Mouse (Mus musculus) c-Kit-positive CD71-positive TER-119-negative erythroid progenitor cells, embryonic 14.5 days (primary cell): ENCODE results near the gene Fbxl7.

ENCODE experiments used
- DNase-seq: peaks from one replicate; pipeline ENCODE4 v3.0.0-alpha.2; 2013; ENCODE audit warnings: low read depth

Fbxl7 gene

GRCm38 (mm10) chr15:26895251-26895711, at the start of gene Fbxl7:
Fbxl7 (minus strand) TSS chr15:26895580.
- DNase-seq = no peak

- no peak for DNase-seq
These were observed 26.6 kb upstream of the Fbxl7 start for GRCm38 (mm10) chr15:26922026-26922425.

GRCm38 (mm10) chr15:26913427-26913826, 18.0 kb upstream of the Fbxl7 start:
- DNase-seq = no peak

DNA sequence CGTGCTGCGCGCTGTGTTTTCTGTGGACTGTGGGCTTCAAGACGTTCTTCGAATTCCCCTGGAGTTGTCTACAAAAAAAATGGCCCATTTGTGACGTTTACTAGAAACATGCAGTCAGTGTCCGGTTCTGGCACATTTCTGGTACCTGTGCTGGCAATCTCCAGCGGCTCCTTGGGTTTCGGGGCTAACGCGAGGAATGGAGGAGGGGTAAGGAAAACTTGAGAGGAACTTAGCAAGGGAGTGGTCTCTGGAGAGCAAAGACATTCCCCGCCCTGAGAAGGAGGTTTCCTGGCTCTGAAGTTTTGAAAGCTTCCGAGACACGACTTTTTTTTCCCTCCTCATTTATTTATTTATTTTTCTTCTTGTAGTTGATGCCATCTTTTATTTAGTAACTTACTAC, 381 bp upstream of the Fbxl7 start:
- DNase-seq = no peak

GRCm38 (mm10) chr15:26894801-26895229, 565 bp downstream of the Fbxl7 start:
- no peak for DNase-seq

- DNase-seq = no peak
These were observed 1.2 kb downstream of the Fbxl7 start for GRCm38 (mm10) chr15:26894031-26894655.

- DNase-seq = no peak
These were observed 2.2 kb downstream of the Fbxl7 start for GRCm38 (mm10) chr15:26893136-26893535.

DNA sequence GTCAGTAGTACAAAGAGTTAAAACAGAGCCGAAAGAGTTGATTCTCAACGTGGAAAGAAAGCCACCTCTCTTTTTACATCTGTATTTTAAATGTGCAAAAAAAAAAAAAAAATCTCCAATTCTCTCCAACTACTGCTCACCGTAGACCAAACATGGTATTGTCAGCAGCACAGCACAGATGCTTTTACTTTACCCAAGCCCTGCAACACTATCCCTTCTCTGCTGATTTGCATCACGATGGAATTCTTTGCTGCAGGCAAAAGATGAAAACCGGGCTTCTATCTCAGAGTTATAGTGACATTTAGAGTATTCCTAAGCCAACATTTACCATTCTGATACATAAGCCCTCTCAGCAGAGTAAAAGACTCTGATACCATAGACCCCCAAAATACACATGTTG, 5.4 kb downstream of the Fbxl7 start:
- DNase-seq = no peak

- no peak for DNase-seq
These were observed 7.2 kb downstream of the Fbxl7 start for GRCm38 (mm10) chr15:26888170-26888569.

- no peak for DNase-seq
These were observed 9.4 kb downstream of the Fbxl7 start for GRCm38 (mm10) chr15:26885979-26886378.

- no peak for DNase-seq
These were observed 15.0 kb downstream of the Fbxl7 start for GRCm38 (mm10) chr15:26880212-26880956.

- no peak for DNase-seq
These were observed 19.7 kb downstream of the Fbxl7 start for GRCm38 (mm10) chr15:26875687-26876086.

DNA sequence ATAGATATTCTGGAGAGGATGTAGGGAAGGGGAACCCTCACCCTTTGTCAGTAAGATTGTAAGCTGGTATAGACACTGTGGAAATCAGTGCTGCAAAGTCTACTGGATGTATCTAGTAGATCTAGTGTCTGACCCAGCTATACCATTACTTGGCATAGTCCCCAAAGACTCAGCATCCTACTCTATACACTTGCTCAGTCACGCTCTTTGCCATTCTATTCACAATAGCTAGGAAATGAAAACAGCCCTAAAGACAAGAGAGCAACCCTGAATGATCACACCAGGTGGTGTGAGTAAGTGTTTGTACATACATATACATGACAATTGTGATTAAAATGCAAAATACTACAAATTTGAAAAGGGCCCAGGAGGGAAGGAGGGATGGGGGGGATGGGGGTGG, 23.1 kb downstream of the Fbxl7 start:
- no peak for DNase-seq

DNA sequence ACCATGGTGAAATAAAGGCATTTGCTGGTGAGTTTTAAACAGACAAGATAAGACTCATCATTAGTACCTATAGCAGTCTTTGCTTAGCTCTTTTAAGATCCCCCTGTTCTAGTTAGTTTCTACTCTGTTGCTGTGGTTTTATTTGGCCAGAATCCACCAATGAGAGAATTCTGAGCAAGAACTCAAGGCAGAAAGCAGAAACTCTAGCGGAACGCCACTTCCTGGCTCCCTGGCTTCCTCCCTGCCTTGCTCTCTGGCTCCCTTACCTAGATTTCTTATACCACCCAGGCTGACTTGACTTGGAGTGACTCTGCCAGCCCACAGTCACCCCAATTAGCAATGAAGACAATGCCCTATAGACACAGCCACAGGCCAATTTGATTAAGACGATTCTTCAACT, 26.2 kb downstream of the Fbxl7 start:
- no peak for DNase-seq

- DNase-seq = no peak
These were observed 27.9 kb downstream of the Fbxl7 start for GRCm38 (mm10) chr15:26867521-26867920.

- no peak for DNase-seq
These were observed 33.2 kb downstream of the Fbxl7 start for GRCm38 (mm10) chr15:26862173-26862572.

DNA sequence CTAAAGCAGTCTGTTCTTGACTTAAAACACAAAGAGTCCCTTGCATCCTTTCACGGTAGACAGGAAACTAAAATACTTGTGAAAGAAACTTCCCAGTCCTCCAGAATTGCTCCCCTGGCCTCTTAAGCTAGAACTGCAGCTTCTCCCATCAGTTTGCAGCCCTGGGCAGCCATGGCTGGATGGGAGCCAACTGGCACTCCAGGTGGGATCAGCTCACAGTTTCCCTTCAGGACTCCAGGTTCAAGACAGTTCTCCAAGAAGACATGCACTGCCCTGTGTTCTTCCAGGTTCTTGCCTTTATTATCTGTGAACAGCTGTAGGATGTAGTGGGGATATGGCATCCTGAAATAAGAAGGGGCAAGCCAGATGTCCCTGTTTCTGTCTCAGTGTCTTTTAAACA, 45.8 kb downstream of the Fbxl7 start:
- no peak for DNase-seq

DNA sequence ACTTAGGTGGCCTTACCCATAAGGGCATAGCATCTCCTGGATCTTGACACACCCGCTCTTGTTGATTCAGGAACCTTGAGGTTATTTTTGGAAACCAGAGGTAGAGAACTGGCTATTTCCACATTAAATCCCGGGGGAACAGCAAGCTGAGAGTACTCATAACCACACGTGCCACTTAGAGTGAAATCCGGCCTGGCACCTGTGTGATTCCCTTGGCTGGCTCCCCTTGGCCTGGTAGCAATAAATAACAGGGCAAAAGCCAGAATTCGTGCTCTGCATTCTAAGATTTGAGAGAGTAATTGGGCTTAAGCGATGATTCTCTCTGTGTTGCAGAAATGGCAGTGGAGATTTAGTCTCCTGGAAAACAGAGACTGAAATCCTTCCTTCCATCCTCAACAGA, 53.2 kb downstream of the Fbxl7 start:
- no peak for DNase-seq

DNA sequence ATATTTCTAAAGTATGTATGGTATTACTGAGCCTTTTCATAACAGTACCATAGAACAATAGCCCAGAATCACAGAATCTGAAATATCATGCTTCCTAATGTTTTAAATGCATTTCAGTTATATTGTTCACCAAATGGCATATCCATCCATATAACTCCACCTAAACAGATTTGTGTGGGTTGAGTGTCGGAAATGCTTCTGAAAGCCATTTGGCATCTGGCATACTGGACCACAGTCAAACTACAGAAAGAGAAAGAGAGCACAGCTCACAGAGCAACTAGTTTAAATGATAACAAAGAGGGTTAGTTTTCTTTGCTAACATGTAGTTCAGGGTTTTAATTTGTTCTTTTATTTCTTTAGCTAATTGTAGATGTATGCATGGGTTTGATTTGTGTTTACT, 57.0 kb downstream of the Fbxl7 start:
- no peak for DNase-seq

DNA sequence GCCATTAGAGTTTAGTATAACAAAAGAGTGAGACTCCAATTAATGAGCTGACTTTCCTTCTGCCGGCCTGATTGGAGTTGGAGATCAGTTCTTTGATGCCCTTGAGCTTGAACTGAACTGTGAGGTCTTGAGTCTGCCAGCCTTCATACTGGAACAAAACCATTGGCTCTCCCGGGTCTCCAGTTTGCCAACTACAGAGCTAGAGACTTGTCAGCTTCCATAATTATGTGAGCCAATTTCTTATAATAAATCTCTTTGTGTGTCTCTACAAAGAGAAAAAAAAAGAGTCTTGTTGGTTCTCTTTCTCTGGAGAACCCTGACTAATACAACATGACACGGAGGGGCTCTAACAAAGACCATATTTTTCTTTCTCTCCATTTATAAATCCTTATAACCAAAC, 58.2 kb downstream of the Fbxl7 start:
- DNase-seq = no peak

GRCm38 (mm10) chr15:26834415-26834814, 61.0 kb downstream of the Fbxl7 start:
- no peak for DNase-seq

GRCm38 (mm10) chr15:26831141-26831540, 64.2 kb downstream of the Fbxl7 start:
- DNase-seq = no peak

DNA sequence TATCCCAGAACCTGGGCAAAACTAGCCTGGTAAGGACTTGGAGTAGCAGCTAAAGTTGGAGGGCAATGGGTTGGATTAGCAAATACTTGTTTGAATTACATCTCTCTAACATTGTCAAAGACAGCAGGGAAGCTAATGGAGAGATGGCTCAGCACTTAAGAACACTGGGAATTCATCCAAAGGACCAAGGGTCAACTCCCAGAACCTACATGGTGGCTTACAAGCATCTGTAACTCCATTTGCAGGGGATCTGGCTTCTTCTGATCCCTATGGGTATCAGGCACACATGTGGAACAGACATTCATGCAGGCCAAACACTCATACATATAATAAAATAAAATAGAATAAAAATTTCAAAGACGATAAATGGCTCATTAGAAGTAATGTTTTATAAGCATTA, 78.4 kb downstream of the Fbxl7 start:
- DNase-seq = no peak

- no peak for DNase-seq
These were observed 82.5 kb downstream of the Fbxl7 start for GRCm38 (mm10) chr15:26812856-26813255.
